ENCODE assay signal across 15 mouse cellular contexts in genomic region chr15:90535730-90536129, GRCm38 (mm10).
A peak's percentile ranks its signal among the peaks of the same experiment; 100 is the strongest.
DNase-seq lines count a peak whose midpoint lies in the region; ATAC-seq lines count a peak whose summit lies in the region.
"Had no signal": no experiment of that assay in that cellular context is flagged by ENCODE, and none has a peak within 500 bp of the region (broad histone marks: within the 10 kb centered on the region; RNA-seq: fewer than 3 reads in every experiment).

No protein-coding gene starts in this region.

- H3K36me3 ChIP-seq in heart, embryonic 16.5 days (ENCODE audit: control insufficient read depth, insufficient read depth): no peaks in the 10 kb centered on the region
- H3K36me3 ChIP-seq in midbrain, embryonic 11.5 days (ENCODE audit: control insufficient read depth, insufficient read depth, low read length): no peaks in the 10 kb centered on the region
- no peaks in the 10 kb centered on the region for H3K36me3 ChIP-seq in midbrain, embryonic 10.5 days
- H3K36me3 ChIP-seq in embryonic facial prominence, embryonic 10.5 days (replicated peaks): no peaks in the 10 kb centered on the region
- H3K36me3 ChIP-seq: heart, embryonic 10.5 days; hindbrain, embryonic 15.5 days had no signal

- H3K4me1 ChIP-seq in heart, embryonic 16.5 days (ENCODE audit: control insufficient read depth, insufficient read depth, low read length): peaks cover 16% of the 10 kb centered on the region
- H3K4me1 ChIP-seq in midbrain, embryonic 11.5 days (ENCODE audit: control insufficient read depth, insufficient read depth, low read length): no peaks in the 10 kb centered on the region
- peaks cover 3% of the 10 kb centered on the region; the same call in 1 of the 2 replicates for H3K4me1 ChIP-seq in midbrain, embryonic 10.5 days
- H3K4me1 ChIP-seq in embryonic facial prominence, embryonic 10.5 days: peaks cover 11% of the 10 kb centered on the region
- H3K4me1 ChIP-seq: heart, embryonic 10.5 days; hindbrain, embryonic 15.5 days had no signal

- H3K4me2 ChIP-seq in heart, embryonic 16.5 days (ENCODE audit: low read depth, low read length): peak overlapping the region; percentile 38
- H3K4me2 ChIP-seq in midbrain, embryonic 11.5 days: no peak overlapping the region
- H3K4me2 ChIP-seq: hindbrain, embryonic 15.5 days; liver, embryonic 11.5 days had no signal

- no peaks in the 10 kb centered on the region for H3K27me3 ChIP-seq in heart, embryonic 16.5 days (ENCODE audit: control insufficient read depth, insufficient read depth, low read length)
- no peaks in the 10 kb centered on the region for H3K27me3 ChIP-seq in midbrain, embryonic 11.5 days (ENCODE audit: control insufficient read depth, insufficient read depth, low read length)
- H3K27me3 ChIP-seq in midbrain, embryonic 10.5 days (ENCODE audit: low read depth, poor library complexity, severe bottlenecking): no peaks in the 10 kb centered on the region
- H3K27me3 ChIP-seq in embryonic facial prominence, embryonic 10.5 days (replicated peaks; ENCODE audit: low read depth, poor library complexity, severe bottlenecking): no peaks in the 10 kb centered on the region
- H3K27me3 ChIP-seq: hindbrain, embryonic 15.5 days had no signal

- H3K9me3 ChIP-seq in heart, embryonic 16.5 days (replicated peaks; ENCODE audit: control insufficient read depth, low read length): no peaks in the 10 kb centered on the region
- H3K9me3 ChIP-seq in midbrain, embryonic 11.5 days (ENCODE audit: control insufficient read depth, low read length): no peaks in the 10 kb centered on the region
- H3K9me3 ChIP-seq in midbrain, embryonic 10.5 days (replicated peaks): no peaks in the 10 kb centered on the region
- no peaks in the 10 kb centered on the region for H3K9me3 ChIP-seq in embryonic facial prominence, embryonic 10.5 days
- H3K9me3 ChIP-seq: heart, embryonic 10.5 days; hindbrain, embryonic 15.5 days had no signal

- peak overlapping the region; percentile 31 for H3K27ac ChIP-seq in heart, embryonic 16.5 days (ENCODE audit: low read length)
- no peak overlapping the region for H3K27ac ChIP-seq in midbrain, embryonic 11.5 days (ENCODE audit: low read depth, low read length)
- no peak overlapping the region for H3K27ac ChIP-seq in midbrain, embryonic 10.5 days (replicated peaks)
- H3K27ac ChIP-seq in embryonic facial prominence, embryonic 10.5 days (replicated peaks): no peak overlapping the region
- H3K27ac ChIP-seq: heart, embryonic 10.5 days; hindbrain, embryonic 15.5 days had no signal

- H3K4me3 ChIP-seq in heart, embryonic 16.5 days (ENCODE audit: low read length): no peak overlapping the region
- no peak overlapping the region for H3K4me3 ChIP-seq in midbrain, embryonic 11.5 days (ENCODE audit: low read depth, low read length)
- H3K4me3 ChIP-seq in midbrain, embryonic 10.5 days: no peak overlapping the region
- no peak overlapping the region for H3K4me3 ChIP-seq in embryonic facial prominence, embryonic 10.5 days
- H3K4me3 ChIP-seq: erythroblast, embryonic 14.5 days; heart, embryonic 10.5 days; hindbrain, embryonic 15.5 days had no signal

- no peak for DNase-seq in heart, adult 8-10 months (ENCODE audit: low spot score)
- DNase-seq in midbrain, embryonic 11.5 days (ENCODE audit: low spot score, missing footprints): peak; percentile 78
- DNase-seq in midbrain, embryonic 10.5 days (ENCODE audit: low spot score): no peak
- peak; percentile 34 for DNase-seq in embryonic facial prominence, embryonic 10.5 days (ENCODE audit: low spot score)
- DNase-seq in retina, embryonic 14.5 days (ENCODE audit: low spot score): peak; percentile 46
- DNase-seq in cerebellum, postnatal 36 days: no peak
- DNase-seq: cerebellum, adult 11 months; kidney, postnatal 25 days; lung, postnatal 4 days had no signal

- no peak for ATAC-seq in heart, embryonic 16.5 days (replicated peaks; ENCODE audit: extremely low read depth, insufficient read depth, low FRiP score)
- peak; percentile 24; the same call in 1 of the 2 replicates for ATAC-seq in midbrain, embryonic 11.5 days (ENCODE audit: low FRiP score)
- ATAC-seq: CD4-positive, CD25-positive, alpha-beta regulatory T cell, adult 4 months had no signal

- no peak overlapping the region for H3K9ac ChIP-seq in heart, embryonic 16.5 days (ENCODE audit: low read length)
- no peak overlapping the region for H3K9ac ChIP-seq in midbrain, embryonic 11.5 days (ENCODE audit: low read length)
- H3K9ac ChIP-seq: hindbrain, embryonic 15.5 days had no signal

- WGBS in heart, embryonic 16.5 days: 33% methylated on average over 7 of the region's 7 CpGs
- WGBS in midbrain, embryonic 11.5 days: 73% methylated on average over 7 of the region's 7 CpGs
- WGBS in midbrain, embryonic 10.5 days: 73% methylated on average over 7 of the region's 7 CpGs
- 53% methylated on average over 7 of the region's 7 CpGs for WGBS in embryonic facial prominence, embryonic 10.5 days

Comparison
In these comparisons a context has a peak if more than half of its experiments do, and no peak if none do; other contexts are left out.
1. DNase-seq: peak in midbrain, embryonic 11.5 days (single experiment), embryonic facial prominence, embryonic 10.5 days (single experiment) and retina, embryonic 14.5 days (single experiment); none in heart, adult 8-10 months (single experiment), midbrain, embryonic 10.5 days (single experiment) and cerebellum, postnatal 36 days (0 of 2).